Mouse (Mus musculus) neutrophil, adult 5-6 weeks (primary cell): ENCODE data around the gene Arhgef1. TPM values are rescaled to one million over a fixed set of nuclear protein-coding genes. Genes with fewer than 3 reads are reported as not detected.

Experiments
- ATAC-seq: fragments of 151-379, 151-347 bp; 2 replicates; pipeline ENCODE4 v1.8.0; 2017; ENCODE audit warnings: mild to moderate bottlenecking, moderate TSS enrichment; ENCODE audit not compliant: insufficient number of reproducible peaks, poor library complexity, low FRiP score, severe bottlenecking; ENCODE audit errors: extremely low read depth
- total RNA-seq: library from RNA; stranded (forward); fragments of 200-1000 nt; gene quantifications from 2 replicates; pipeline ENCODE4 v1.2.3, GENCODE M21; 2017

Gene Arhgef1
- total RNA-seq, 1 experiment from 2014 or later = 474 TPM

- peak; percentile 90 for ATAC-seq
These were observed 69.5 kb downstream of the Arhgef1 start, which contains the start of gene Rabac1 for GRCm38 (mm10) chr7:24971972-24972893. Rabac1 (minus strand) TSS chr7:24972754.

GRCm38 (mm10) chr7:24973208-24973607 lies 70.5 kb downstream of the Arhgef1 start:
- no peak for ATAC-seq

GRCm38 (mm10) chr7:24973902-24974301 lies 71.2 kb downstream of the Arhgef1 start:
- no peak for ATAC-seq

GRCm38 (mm10) chr7:24974893-24975595 lies 72.3 kb downstream of the Arhgef1 start:
- ATAC-seq = peak; percentile 14; the same call in 1 of the 2 replicates

Other genes starting within 250 kb of the Arhgef1 start
- not detected in 2 replicates for gene Tex101, start 226.2 kb upstream of the Arhgef1 start, total RNA-seq
- gene BC049730, start 193.7 kb upstream of the Arhgef1 start, total RNA-seq = not detected in 2 replicates
- gene Gm4763, start 176.0 kb upstream of the Arhgef1 start, total RNA-seq = not detected in 2 replicates
- 40.7 and 50.3 TPM in 2 replicates for gene Cd177, start 142.6 kb upstream of the Arhgef1 start, total RNA-seq
- gene Ceacam10, start 125.7 kb upstream of the Arhgef1 start, total RNA-seq = 30.5 and 43.1 TPM in 2 replicates
- 5.2 and 7.1 TPM in 2 replicates for gene Gm9844, start 40.7 kb upstream of the Arhgef1 start, total RNA-seq
- gene Lypd4, start 33.0 kb upstream of the Arhgef1 start, total RNA-seq = not detected in 2 replicates
- not detected in 2 replicates for gene Dmrtc2, start 32.9 kb upstream of the Arhgef1 start, total RNA-seq
- 834 and 844 TPM in 2 replicates for gene Rps19, start 18.5 kb upstream of the Arhgef1 start, total RNA-seq
- gene Cd79a, start 5.5 kb upstream of the Arhgef1 start, total RNA-seq = 464 and 482 TPM in 2 replicates
- not detected in 2 replicates for gene Gm4881, start 41.6 kb downstream of the Arhgef1 start, total RNA-seq
- gene Rabac1, start 69.8 kb downstream of the Arhgef1 start, total RNA-seq = 201 and 229 TPM in 2 replicates
- gene Atp1a3, start 103.0 kb downstream of the Arhgef1 start, total RNA-seq = 60.2 and 66.9 TPM in 2 replicates
- 1.1 and 2.1 TPM in 2 replicates for gene Grik5, start 169.4 kb downstream of the Arhgef1 start, total RNA-seq
- gene Zfp574, start 169.7 kb downstream of the Arhgef1 start, total RNA-seq = 11.6 and 11.9 TPM in 2 replicates